Mouse (Mus musculus): ENCODE data around the gene Pitpnm2.

GRCm38 (mm10) chr5:124150895-124151294 is 98.7 kb downstream of the Pitpnm2 start:
- TF ChIP-seq POLR2A (IDR thresholded peaks at IDR 0.05; ENCODE audit: borderline replicate concordance, low read depth, low read length) (no peak), CTCF (IDR thresholded peaks at IDR 0.05; ENCODE audit: low read depth, low read length) (no peak)
